Mouse (Mus musculus): ENCODE data around the gene Frk.

- TF ChIP-seq ZNF384 (IDR thresholded peaks at IDR 0.05; ENCODE audit: low read depth, low read length) (no peak), CHD2 (IDR thresholded peaks at IDR 0.05; ENCODE audit: low read depth, low read length) (no peak)
Measured at GRCm38 (mm10) chr10:34531766-34532165, 48.6 kb downstream of the Frk start.
